Mouse (Mus musculus) heart, postnatal 0 days (tissue): ENCODE data around the gene Fhl1.

Experiments used
- CTCF ChIP-seq: IDR thresholded peaks from 2 replicates; pipeline ENCODE4 v1.5.1; 2016; ENCODE audit warnings: antibody characterized with exemption, control low read depth, low read depth
- EP300 ChIP-seq: IDR thresholded peaks from 2 replicates; pipeline ENCODE4 v1.6.1; 2016; ENCODE audit warnings: antibody characterized with exemption, low read depth

DNA sequence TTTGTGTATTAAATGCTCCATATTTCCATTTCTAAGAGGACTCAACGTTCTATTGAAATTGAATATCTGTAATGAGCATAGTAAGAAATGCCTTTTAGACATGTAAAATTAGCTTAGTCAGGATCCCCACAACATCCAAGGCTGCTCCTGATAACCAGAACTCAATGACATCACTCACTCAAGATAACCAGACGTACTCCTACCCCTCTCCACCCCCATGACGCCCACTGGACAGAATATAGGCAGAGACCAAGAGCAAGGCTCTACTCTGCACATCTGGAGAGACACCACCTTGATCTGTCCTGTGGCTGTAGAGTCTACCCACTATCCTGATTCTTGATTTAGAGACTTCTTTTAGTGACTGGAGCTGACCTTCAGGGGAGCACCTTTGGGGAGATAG lies 3.1 kb upstream of the Fhl1 start:
- TF ChIP-seq CTCF (no peak), EP300 (no peak)
